Mouse (Mus musculus) right cerebral cortex, postnatal 10 days (tissue): ENCODE measurements around the gene Psmb1.
"Not testable (repeated sequence)": the region's sequence is repeated elsewhere in the genome, so short reads cannot be mapped to it uniquely, and the experiment has no call there.

Source experiments
- DNase-seq, 2 experiments: peaks; one replicate each; pipeline ENCODE4 v3.0.0; 2021; ENCODE audit warnings: low spot score in 2 of 2

The Psmb1 gene

DNA sequence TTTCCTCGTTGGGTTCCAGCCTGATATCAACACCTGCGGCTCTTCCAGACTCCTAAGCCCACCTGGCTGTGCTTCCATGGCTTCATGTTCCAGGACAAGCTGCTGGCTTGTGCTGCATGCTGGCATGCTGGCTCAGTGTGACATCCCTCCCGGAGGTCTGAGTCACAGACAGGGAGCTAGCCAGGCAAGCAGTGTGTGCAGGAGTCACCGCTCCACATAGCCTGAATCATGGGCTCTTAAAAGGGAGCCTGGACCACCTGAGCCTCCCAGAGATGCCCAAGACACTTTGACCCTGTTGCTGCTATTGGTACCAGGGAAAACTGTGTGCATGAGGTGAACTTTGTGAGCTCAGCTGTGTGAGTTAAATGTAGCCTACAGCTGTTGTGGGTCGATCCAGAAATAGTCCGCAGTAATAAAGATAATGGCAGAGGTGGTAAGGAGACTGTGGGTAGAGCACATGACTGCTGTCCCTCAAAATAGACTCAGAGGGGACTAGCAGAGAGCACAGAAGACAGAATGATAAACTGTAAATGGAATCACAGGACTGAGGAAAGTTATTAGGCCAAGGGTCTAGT is 37.5 kb downstream of the Psmb1 start:
- DNase-seq = no peak

DNA sequence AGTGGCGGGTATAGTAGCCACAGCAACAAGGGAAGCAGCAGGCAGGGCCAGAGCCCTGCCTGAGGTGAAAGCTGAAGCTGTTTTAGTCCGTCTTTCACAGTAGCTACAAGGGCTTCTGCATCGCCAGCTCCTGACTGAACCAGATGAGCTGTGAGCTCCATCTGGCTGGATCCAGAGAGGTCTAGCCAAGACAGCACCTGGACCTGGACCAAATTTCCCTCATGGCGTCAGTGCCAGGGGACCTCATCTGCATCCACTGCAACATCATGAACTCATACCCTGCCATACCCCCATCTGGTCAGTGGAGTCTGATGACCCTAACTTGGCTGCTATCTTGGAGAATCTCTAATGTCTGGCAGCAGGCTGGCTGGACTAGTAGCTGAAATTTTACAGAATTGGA is 39.8 kb downstream of the Psmb1 start:
- no peak for DNase-seq

DNA sequence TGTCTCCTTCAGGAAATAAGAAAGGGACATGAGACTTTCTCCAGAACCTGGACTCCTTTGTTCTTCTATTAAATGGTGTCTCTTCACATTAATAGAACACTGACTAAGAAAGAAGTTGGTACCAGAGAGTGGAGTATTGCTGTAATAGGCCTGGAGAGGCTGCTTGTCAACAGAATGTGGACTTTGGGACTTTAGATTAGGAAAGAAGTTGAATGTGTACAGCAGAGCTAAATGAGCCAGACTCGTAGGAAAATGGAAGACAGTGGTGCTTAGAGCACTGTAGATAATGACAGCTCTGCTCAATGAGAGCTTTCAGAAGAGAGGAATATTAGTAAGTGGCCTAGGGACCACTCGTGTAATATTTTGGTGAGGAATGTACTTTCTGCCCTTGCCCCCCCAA is 43.0 kb downstream of the Psmb1 start:
- no peak for DNase-seq

DNA sequence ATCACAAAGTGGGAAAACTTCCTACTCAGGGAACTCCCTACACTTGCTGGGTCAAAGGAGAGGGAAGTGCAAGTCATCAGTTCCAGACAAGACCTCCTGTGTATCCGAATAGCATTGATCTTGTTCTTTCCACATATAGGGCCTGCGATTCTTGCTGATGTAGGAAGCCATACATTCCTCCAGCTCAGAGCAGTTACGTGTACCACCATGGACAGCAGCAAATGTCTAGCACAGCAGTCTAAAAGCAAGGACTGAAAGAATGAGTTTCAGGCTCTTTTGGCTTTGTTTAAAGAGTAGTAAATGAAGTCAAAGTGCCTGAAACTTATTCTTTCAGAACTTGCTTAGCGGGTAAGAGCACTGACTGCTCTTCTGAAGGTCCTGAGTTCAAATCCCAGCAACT is 44.3 kb downstream of the Psmb1 start:
- DNase-seq = no peak

DNA sequence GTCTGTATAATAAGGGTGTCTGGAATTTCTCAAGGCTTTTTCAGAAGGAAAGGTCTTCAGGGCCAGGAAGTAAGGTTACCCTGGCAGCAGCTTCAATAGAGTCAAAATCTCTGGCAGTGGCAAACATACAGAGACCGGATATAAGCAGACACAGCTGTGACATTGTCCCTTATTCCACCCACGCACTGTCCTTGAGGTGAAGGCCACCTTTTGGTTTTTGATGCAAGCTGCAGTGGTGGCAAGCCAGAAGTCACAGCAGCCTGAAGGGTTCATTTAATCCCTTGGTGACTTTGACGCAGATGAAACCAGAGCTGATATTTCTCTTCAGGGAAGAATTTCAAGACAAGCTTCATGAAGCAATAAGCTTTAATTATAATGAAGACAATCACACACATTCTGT is 49.9 kb downstream of the Psmb1 start:
- no peak for DNase-seq

DNA sequence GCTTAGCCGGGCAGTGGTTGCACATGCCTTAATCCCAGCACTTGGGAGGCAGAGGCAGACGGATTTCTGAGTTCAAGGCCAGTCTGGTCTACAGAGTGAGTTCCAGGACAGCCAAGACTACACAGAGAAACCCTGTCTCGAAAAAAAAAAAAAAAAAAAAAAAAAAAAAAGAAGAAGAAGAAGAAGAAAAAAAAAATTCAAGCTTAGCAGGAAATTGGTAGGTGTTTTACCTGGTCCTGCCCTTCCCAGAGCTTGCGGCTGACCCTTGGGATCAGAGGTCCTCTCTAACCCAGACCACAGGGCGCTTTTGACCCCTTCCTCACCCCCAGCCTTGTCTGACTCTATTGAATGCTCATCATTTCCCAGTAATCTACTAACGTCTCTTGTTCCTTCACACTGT is 50.4 kb downstream of the Psmb1 start:
- not testable (repeated sequence) for DNase-seq

DNA sequence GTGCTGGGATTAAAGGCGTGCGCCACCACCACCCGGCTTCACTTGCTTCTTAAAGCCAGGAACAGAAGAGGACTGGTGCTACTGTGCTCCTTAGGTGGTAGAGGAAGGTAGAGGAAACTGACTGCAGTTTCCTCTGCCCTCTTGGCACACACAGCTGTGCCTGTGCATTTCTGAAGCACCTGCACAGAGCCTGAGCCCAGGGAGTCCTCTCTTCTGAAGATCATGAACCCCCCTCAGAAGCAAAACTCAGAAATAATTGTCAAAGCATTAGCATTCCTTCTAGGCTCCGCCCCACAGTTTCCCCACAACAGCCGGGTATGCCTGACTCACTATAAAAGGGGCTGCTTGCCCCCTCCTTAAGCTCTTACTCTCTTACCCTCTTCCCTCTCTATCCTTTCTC is 51.7 kb downstream of the Psmb1 start:
- no peak for DNase-seq

DNA sequence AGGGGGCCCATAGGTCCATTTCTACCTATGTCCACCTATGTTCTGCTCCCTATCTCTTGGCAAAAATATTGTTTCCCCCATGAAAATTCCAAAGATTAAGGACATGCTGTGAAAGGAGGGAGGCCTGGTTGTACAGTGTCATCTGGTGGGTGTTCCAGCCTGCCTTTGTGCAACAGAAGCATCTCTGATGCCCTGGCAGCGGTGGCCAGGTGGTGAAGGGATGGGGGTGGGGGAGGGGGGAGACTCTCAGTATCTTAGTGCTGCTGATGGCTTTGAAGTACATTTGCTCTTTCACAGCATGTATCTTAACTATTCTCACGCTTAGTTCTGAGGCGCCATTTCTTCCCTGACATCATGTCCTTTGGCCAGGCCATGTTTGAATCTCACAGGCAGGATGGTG is 54.1 kb downstream of the Psmb1 start:
- no peak for DNase-seq

DNA sequence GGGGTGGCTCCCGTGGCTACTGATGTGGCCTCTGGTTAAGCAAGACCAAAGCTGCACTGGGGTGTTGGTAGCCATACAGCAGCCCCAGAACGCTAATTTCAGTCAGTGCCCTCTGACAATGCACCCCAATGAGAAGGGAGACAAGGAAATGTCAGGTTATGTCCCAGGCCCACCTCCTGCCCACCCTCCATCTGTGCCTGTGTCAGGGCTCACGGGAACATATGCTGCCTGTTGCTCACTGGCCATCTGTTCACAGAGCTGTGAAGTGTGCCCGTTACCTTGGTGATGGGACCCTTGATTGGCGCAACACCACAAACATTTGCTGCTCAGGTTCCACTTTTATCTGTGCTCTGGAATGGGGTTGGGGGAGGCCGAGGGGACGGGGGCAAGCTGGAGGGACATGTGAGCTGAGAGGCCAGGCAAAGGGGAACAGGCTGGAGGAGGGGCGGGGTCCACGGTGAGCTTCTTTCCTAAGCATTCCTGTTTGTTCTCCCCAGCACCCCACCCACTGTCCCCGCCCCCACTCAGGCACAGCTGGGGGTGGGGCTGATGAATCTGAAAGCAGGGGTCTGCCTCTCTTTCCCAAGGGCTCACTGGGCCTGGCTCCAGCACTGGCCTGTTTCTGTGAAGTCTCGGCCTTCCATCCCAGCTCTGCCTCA is 59.0 kb downstream of the Psmb1 start:
- peak; percentile 51 to 72 for DNase-seq

DNA sequence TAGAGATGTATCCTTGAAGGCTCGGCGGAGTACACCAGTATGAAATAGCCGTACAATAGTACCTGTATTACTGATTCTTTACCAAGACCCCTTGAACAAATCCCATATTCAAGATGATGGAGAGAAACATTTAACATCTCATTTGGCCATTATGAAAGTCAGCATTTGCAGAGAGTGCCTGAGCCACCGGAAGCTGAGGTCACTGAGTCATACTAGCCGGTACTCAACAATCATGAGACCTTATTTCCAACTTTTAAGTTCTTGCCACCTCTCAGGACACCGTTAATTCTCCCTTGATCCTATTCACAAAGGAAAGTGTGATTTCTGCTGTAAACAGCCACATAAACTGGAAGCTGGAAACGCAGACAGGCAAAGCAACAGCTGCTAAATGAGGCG is 59.5 kb downstream of the Psmb1 start:
- no peak for DNase-seq

DNA sequence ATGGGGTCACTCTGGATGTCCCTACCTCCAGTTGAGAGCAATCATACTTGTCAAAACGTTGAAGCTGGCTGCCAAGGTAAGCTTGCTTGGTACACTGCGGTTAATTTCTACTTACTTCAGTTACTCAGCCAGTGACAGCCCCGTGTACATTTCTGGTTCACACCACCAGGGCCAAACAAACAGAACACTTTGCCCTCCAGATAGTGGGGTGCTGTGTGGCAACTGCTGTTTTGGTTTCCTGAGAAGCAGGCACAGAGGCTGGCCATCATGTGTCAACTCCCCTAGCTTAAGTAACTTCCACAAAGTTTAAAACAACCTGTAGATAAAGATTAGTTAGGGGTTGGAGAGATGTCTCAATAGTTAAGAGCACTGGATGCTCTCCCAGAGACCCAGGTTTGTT is 64.8 kb downstream of the Psmb1 start:
- DNase-seq = no peak

DNA sequence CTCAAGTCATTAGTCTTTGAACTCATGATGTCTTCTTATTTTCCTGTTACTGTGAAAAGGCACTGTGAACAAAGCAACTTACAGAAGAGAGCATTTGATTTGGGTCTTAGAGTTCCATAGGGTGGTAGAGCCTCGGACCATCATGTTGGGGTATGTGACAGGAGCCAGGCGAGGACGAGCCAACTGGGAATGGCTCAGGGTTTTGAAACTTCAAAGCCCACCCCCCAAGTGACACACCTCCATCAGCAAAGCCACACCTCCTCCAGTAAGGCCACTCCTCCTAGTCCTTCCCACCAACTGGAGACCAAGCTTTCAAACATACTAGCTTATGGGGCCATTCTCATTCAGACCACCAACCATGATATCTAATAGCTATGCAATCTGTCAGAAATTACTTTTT is 67.5 kb downstream of the Psmb1 start:
- no peak for DNase-seq

DNA sequence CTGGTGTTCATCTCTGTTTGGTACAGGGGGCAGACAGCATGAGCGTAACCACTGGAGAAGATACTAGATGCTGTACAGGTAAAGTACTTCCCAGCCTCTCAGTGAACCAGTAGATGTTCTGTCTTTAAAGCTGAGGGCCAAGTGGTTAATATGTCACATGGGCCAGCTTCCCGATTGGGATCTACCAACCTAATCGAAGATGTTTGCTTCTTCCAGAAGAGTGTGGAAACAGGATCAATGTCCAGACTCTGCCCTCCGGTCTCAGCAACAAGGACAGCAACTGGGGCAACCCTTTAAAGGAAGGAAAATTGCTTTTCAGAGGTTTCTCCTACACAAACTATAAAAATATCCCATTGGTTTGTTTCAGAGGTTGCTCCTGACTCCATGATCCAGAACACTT is 68.0 kb downstream of the Psmb1 start:
- DNase-seq = no peak

DNA sequence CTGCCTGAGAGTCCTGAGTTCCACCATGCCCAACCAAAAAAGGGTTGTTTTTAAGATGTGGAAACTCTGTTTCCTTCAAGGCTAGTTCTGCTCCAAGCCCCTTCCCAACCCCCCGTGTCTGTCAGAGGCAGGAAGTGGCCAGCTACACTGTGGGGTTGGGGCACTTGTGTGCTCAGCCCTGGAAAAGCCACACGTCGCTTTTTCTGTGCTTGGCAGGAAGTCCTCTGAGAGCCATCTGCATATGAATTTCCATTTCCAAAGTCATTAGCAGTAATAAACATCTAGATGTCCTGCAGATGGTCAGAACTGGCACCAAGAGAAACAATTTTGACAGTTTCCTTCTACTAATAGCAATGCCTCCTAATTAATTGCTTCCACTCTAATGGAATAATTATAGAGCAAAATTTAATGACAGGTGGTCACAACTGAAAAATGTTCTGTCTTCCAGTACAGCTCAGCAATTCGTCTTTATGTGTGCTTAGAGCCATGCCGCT is 68.5 kb downstream of the Psmb1 start:
- DNase-seq = no peak

DNA sequence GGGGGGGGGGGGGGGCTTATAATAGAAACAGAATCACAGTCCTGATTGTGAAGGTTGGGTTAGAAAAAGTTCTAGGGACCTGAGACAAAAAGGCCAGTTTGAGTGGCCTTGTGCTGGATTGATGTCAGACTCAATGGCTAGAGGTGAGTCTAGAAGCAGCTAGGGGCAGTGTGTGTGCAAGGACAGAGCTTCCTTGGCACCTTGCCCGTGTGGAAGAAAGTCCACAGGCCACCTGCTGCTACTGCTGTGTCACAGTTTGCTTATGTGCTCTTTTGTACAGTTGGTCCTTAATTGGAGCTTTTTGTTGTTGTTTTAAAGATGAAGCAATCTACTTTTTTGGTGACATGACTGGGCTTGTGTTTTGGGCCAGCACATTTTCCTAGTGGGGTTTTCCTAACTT is 69.6 kb downstream of the Psmb1 start:
- DNase-seq = no peak

DNA sequence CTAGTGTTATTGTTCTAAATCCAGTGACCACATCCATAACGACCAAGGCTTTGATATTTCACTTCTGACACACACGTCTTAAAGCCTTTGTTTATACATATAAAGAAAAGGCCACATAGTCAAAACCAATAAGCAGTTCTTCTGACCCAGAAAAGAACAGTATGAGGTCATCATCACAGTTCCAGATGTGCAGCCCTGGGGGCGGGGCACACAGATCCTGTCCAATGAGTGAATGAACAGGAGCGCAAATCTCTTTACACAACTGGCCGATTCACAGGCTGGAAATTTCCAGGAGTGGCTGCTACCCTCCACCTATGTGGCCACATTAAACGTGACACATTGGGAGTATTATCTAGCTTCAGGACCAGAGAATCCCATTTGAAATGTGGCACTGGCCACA is 70.1 kb downstream of the Psmb1 start:
- no peak for DNase-seq

DNA sequence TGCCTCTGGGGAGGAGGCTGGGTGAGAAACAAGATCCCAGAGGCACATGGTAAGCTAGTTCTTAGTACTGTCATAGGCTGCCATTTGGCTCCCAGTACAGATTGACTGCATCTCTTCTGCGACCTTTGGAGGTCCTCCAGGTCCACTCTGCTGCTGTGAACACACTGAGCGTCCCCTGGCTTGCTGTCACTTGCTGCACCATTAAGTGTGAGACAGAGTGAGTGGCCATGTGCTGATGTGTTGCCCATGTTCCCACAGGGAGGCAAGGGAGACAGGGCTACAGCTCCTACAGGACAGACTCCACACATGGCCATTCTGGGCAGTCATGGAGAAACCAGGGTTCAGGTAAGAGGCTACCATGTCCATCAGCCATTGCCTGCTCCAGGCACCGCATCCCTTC is 73.6 kb downstream of the Psmb1 start:
- DNase-seq = no peak
